Mouse (Mus musculus): ENCODE results near the gene Exosc7.

Exosc7 gene

DNA sequence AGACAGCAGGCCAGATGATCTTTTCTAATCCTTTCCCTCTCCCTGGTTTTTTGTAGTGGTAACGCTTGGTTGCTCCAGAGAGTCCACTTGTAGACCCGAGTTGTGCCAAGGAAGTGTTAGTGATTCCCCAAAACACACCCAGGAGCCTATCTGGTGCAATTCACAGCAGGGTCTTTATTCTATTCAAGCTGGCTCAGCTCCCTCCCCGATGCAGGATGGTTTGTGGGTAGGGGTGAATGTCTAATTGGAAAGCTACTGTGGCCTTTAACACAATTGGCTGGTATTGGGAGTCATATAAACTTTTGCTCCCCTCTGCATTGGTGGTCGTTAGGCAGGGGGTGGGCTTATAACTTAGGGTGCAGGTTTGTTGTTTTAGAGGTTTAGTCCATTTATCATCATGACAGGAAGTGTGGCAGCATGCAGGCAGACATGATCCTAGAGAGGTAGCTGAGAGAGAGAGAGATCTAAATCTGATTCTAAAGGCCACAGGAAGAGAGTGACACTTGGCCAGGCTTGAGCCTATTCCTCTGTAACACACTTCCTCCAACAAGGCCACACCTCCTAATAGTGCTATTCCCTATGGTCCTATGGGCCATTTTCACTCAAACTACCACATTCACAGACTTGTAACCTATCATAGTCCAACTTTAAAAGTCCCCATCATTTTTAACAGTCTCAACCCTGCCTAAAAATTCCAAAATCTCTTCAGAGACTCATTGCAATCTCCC, 27.0 kb downstream of the Exosc7 start:
- DNase-seq = no peak

GRCm38 (mm10) chr9:123148430-123148829, 35.4 kb downstream of the Exosc7 start:
- no peak for DNase-seq

DNA sequence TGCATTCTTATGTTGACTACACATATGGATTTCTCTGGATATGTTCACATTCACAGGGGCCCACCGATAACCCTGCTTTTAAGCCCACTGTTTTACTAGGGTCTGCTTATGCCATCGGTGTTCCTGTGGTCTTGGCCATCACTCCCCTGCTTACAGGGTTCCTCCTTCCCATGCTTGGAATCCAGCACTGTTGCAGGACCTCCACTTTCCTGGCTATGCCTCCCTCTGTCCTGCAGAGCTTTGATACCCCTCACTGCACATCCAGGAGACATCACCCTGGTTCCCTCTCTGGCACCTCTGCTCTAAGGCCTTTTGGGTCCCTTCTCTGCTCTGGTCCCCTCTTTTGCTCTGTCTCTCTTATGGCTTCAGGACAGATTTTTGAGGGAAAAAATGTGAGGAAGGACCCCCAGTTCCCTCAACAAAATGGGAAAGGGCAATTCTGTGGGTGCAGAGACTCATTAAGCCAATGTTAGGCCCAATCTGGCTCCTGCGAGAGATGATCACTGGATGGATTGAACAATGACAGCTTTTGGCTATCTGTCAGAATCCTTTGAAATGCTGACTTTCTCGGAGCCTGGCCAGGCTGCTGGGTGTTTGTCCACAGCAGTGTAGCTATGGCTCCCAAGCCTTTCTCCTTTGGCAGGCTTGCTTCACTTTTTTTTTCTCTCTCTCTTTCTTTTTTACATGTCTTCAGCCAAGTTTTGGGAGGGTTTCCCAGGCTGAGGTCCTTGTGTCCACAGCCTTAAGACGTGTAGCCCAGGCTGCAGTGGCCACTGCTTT, 37.4 kb downstream of the Exosc7 start, which contains the start of gene Clec3b:
Clec3b (plus strand) TSS at position 706 of the 780 bp plus-strand sequence.
- DNase-seq = no peak

- DNase-seq = no peak
Measured at GRCm38 (mm10) chr9:123151561-123151960, 38.5 kb downstream of the Exosc7 start.

DNA sequence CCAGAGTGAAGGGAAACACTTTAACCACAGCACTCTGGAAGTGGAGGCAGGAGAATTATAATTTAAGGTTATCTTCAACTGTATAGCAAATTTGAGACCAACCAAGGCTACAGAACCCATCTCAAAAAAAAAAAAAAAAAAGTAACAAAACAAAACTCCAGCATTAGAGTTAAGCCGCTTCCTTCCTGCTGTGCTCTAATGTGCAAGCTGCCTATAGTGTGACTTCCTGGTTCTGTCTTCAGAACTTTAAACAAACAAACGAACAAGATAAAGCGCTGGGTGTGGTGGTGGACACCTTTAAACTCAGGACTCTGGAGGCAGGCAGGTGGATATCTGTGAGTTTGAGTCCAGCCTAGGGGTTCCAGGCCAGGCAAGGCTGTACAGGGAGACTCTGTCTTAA, 39.0 kb downstream of the Exosc7 start:
- no peak for DNase-seq

GRCm38 (mm10) chr9:123153121-123153520, 40.1 kb downstream of the Exosc7 start:
- DNase-seq = no peak

GRCm38 (mm10) chr9:123156910-123157361, 43.9 kb downstream of the Exosc7 start:
- DNase-seq = peak; percentile 82

DNA sequence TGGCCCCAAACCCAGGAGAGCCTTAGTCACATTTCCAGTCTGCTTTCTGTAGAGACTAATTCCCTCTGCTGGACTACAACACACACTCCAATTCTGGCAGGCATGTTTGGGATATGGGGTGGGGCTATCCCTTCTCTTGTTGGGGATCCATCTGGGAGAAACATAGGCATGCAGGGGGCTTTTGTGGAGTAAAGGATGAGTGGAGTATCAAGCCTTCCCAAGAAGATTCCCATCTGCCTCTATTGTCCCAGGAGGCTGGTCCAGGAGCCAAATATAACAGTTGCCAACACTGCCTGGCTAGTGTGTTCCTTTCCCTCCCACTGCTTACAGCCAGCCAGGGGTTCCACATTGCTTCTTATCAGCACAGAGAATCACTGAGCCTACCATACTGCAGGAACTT, 44.7 kb downstream of the Exosc7 start:
- DNase-seq = no peak

DNA sequence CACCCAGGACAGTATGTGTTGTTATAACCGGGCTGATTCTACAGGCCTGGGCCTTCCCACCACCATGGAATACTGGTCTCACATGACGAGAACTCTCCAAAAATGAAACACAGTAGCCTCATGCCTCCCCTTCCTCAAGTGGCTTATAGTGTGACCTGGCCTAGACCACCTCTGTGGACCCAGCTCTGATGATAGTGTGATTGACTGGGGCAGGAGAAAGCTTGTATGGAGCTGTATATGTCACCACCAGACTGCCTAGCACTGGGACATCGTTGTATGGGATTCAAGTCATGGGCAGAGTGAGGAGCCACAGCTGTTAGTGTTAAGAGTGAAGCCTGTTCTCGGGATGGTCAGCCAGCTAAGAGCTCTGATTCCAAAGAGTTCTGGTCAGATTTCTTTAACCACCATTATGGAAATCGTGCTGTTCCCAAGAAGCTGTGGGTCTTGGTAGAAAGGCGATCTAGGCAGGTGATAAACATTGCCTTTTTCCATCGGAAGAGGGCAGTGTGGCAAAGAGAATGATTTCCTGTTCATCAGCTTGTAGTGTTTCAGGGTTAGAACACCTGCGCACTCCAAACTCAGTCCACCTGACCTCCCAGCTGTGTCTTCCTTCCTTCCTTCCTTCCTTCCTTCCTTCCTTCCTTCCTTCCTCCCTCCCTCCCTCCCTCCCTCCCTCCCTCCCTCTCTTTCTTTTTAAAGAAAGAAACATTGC, 45.3 kb downstream of the Exosc7 start:
- peak; percentile 63 for DNase-seq

DNA sequence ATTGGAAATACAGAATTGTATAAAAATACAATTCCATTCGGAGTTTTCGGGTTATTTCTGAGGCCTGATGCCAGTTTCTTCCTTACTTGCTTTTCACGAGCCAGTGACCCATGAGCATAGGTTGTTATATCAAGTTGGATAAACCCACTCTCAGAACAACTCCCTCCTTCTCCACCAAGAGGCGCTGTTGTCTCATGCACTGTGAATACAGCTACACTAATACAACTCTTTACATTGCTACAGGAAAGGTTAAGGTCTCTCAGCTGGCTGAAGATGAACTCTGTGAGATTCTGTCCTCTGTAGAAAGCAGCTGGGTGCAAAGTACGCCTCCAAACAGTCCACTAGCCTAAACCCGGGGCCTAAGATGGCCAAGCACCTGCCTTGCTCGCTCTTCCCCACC, 46.3 kb downstream of the Exosc7 start:
- peak; percentile 75 for DNase-seq

GRCm38 (mm10) chr9:123161792-123162191, 48.8 kb downstream of the Exosc7 start:
- DNase-seq = no peak

DNA sequence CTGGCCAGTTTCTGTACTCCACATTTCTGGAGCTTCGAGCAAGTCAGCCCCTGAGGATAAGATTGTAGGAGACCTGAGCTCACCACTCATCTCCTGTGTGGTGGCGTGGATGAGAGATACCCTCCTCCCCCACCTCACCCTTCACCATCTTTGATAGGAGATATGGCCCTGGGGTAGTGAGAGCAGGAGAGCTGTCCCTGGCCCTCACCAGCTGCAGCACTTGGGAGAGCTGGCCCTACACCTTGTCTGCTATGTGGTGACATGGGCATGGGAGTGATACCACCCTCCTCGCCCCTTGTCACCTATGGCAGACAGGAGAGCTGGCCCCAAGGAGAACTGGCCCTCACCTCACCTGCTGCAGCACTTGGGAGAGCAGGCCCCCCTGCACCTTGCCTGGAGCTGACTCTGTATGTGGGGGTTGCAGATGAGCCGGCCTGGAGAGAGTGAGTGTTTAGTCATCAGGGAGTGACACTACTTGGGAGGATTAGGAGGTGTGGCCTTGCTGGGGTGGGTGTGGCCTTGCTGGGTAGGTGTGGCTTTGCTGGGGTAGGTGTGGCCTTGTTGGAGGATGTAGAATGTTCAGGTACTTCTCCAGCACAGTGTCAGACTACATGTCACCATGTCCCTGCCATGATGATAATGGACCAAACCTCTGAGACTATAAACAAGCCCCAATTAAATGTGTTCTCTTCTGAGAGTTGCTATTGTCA, 50.1 kb downstream of the Exosc7 start:
- no peak for DNase-seq

DNA sequence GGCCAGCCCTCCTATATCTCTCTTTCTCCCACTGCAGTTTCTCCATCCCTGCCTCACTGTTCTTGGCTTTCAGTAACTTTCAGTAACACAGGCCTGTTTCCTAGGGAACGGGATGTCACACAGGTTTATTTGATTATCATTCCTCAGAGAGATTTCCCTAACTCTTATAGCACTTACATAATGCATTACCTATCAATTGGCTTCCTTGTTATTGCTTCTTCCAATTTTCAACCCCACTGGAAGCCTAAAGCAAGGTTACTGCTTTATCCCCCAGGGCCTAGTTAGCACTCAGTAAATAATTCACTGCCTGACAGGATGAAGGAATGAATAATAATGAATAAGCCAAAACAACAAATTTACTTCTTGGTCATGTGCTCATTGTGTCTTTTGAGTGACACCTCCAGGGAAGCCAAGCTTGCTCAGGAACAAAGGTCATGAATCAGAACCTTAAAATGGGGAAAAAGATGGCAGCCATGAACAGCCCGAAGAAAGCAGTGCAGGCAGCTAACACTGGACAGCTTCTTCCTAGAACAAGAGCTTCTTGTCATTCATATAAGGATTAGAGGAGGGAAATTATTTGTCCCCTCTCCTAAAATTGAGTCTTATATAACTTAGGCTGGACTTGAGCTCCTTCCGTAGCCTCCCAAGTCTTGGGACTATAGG, 52.9 kb downstream of the Exosc7 start:
- no peak for DNase-seq

GRCm38 (mm10) chr9:123173760-123174159, 60.7 kb downstream of the Exosc7 start:
- no peak for DNase-seq

- DNase-seq = peak; percentile 82
Measured at GRCm38 (mm10) chr9:123174356-123174755, 61.3 kb downstream of the Exosc7 start.

- DNase-seq = no peak
Measured at GRCm38 (mm10) chr9:123177380-123178048, 64.5 kb downstream of the Exosc7 start.

- DNase-seq = no peak
Measured at GRCm38 (mm10) chr9:123180003-123180402, 67.0 kb downstream of the Exosc7 start.

GRCm38 (mm10) chr9:123183226-123183625, 70.2 kb downstream of the Exosc7 start:
- DNase-seq = no peak

DNA sequence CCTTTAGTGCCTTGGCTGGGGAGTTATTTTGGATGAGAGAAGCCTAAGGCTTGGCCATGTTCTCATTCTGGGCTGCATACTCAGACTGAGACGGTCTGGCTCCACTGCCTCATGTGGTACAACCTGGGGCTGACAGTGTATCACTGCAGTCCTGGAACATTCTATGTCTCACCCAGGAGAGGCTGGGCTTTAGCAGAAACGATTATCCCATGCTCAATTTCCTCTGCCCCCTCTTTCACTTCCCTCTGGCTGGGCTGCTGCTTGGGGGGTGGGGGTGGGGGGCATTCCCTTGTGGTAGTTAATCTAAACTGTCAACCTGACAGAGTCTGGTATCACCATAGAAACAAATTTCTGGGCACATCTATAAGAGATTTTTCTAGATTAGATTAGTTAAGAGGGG, 72.5 kb downstream of the Exosc7 start:
- no peak for DNase-seq

Data from retina, postnatal 1 day (tissue).